Mouse (Mus musculus) small intestine, adult 2 months (tissue): ENCODE measurements around the gene 9130230L23Rik. TPM values are rescaled to one million over a fixed set of nuclear protein-coding genes. Genes with fewer than 3 reads are reported as not detected.

ENCODE experiments used
- H3K27ac ChIP-seq: fragments of 200-500 bp; 2 replicates; pipeline ENCODE4 v1.5.1; 2012; ENCODE audit warnings: low read depth, low read length, control low read depth, inconsistent platforms; ENCODE audit not compliant: insufficient read depth
- H3K27me3 ChIP-seq: fragments of 200-500 bp; 2 replicates; pipeline ENCODE4 v1.6.1; 2012; ENCODE audit warnings: mild to moderate bottlenecking, moderate library complexity, low read length, inconsistent platforms; ENCODE audit not compliant: control insufficient read depth, insufficient read depth
- H3K36me3 ChIP-seq: fragments of 200-500 bp; 2 replicates; pipeline ENCODE4 v1.6.1; 2012; ENCODE audit warnings: mild to moderate bottlenecking, low read length, control low read depth, inconsistent platforms; ENCODE audit not compliant: control insufficient read depth, insufficient read depth
- H3K4me1 ChIP-seq: fragments of 200-500 bp; 2 replicates; pipeline ENCODE4 v1.6.1; 2012; ENCODE audit warnings: low read length, inconsistent platforms, mixed read lengths; ENCODE audit not compliant: control insufficient read depth, insufficient read depth, insufficient read length
- H3K4me3 ChIP-seq: fragments of 200-500 bp; 2 replicates; pipeline ENCODE4 v1.5.1; 2012; ENCODE audit warnings: low read depth, mild to moderate bottlenecking, control low read depth, inconsistent platforms, low read length, moderate library complexity
- CTCF ChIP-seq: fragments of 200-500 bp; IDR thresholded peaks from 2 replicates; pipeline ENCODE4 v1.5.1; 2012; ENCODE audit warnings: low read depth, mild to moderate bottlenecking, control low read depth, inconsistent platforms, low read length, moderate library complexity, mixed read lengths; ENCODE audit not compliant: insufficient replicate concordance, insufficient read length; ENCODE audit errors: extremely low read depth
- POLR2A ChIP-seq: fragments of 200-500 bp; IDR thresholded peaks from 2 replicates; pipeline ENCODE4 v1.6.1; 2012; ENCODE audit warnings: low read depth, mild to moderate bottlenecking, control low read depth, inconsistent platforms, low read length, moderate library complexity
- WGBS: fragments of 180-500 bp; shearing (Covaris S2); methylation state at CpG from one replicate; pipeline ENCODE4 v1.1.7; 2018; 5-methylcytosine and 5-hydroxymethylcytosine counted together
- polyA plus RNA-seq: library from polyadenylated mRNA; depleted of rRNA; stranded (reverse); fragments of >200 nt; gene quantifications from 2 replicates; pipeline ENCODE4 v1.2.3, GENCODE M21; 2012

The 9130230L23Rik gene
- polyA plus RNA-seq, 1 experiment: 10.9 TPM

- Histone ChIP-seq H3K4me3 (no peak overlapping the region), H3K36me3 (peaks cover 80% of the 10 kb centered on the region), H3K4me1 (peaks cover 2% of the 10 kb centered on the region), H3K27ac (no peak overlapping the region), H3K27me3 (no peaks in the 10 kb centered on the region)
- TF ChIP-seq CTCF (no peak), POLR2A (no peak)
- WGBS: 95% methylated on average over 8 of the region's 8 CpGs
These were observed 23.1 kb upstream of the 9130230L23Rik start for GRCm38 (mm10) chr5:66027206-66027605.

GRCm38 (mm10) chr5:66026796-66027195 is 22.7 kb upstream of the 9130230L23Rik start:
- H3K4me3 ChIP-seq: no peak overlapping the region
- peaks cover 79% of the 10 kb centered on the region for H3K36me3 ChIP-seq
- peaks cover 2% of the 10 kb centered on the region for H3K4me1 ChIP-seq
- WGBS: 98% methylated on average over 31 of the region's 31 CpGs
- H3K27ac ChIP-seq: no peak overlapping the region
- TF ChIP-seq CTCF: no peak
- TF ChIP-seq POLR2A: no peak
- no peaks in the 10 kb centered on the region for H3K27me3 ChIP-seq

- H3K36me3 ChIP-seq: peaks cover 48% of the 10 kb centered on the region
- WGBS: 84% methylated on average over 2 of the region's 2 CpGs
- H3K4me1 ChIP-seq: peaks cover 9% of the 10 kb centered on the region
- no peak for TF ChIP-seq CTCF
- no peak for TF ChIP-seq POLR2A
- H3K27me3 ChIP-seq: no peaks in the 10 kb centered on the region
- H3K4me3 ChIP-seq: no peak overlapping the region
- H3K27ac ChIP-seq: no peak overlapping the region
These were observed 11.4 kb upstream of the 9130230L23Rik start for GRCm38 (mm10) chr5:66015449-66015961.

DNA sequence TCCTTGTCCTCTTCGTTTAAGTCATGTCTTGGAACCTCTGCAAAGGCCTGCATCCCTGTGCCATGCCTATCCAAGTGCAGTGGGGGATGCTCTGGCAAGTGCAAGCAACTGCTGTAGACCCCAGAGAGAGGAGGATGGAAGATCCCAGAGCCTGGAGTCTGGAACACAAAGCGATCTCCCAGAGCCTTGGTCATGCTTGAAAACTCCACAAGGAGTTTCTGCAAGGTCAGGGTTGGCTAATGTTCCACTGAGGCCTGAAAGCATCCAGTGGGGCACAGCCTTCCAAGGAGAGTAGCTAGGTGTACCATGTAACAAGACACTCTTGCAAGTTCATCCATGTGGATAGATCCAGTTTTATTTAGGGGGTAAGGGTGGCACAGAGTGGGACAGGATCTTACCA is 10.4 kb upstream of the 9130230L23Rik start:
- Histone ChIP-seq H3K27me3 (no peaks in the 10 kb centered on the region), H3K27ac (peak overlapping the region; percentile 37; the same call in 1 of the 2 replicates), H3K4me3 (no peak overlapping the region), H3K4me1 (peaks cover 9% of the 10 kb centered on the region), H3K36me3 (peaks cover 40% of the 10 kb centered on the region)
- TF ChIP-seq CTCF (no peak), POLR2A (no peak)
- 67% methylated on average over 2 of the region's 2 CpGs for WGBS

DNA sequence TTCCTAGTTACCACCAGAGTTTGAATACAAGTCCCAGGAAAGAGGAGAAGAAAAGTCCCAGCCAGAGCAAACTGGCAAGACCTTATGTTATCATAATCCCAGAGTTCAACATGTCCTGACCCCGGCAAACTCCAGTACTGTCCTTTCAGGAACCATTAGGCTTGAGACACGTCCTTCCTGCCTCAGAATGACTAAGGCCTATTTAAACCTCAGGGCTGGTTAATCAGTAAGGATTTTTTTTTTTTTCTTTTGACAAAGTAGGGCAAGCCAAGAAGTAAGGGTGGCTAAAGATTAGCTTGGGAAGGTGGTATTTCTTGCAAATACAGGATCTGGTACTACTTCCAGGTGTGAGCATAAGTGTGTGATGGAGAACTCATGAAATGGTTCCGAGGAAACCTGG is 9.9 kb upstream of the 9130230L23Rik start:
- H3K27ac ChIP-seq: peak overlapping the region; percentile 37; the same call in 1 of the 2 replicates
- H3K27me3 ChIP-seq: no peaks in the 10 kb centered on the region
- H3K36me3 ChIP-seq: peaks cover 36% of the 10 kb centered on the region
- 26% methylated on average over 3 of the region's 3 CpGs for WGBS
- H3K4me3 ChIP-seq: no peak overlapping the region
- peaks cover 7% of the 10 kb centered on the region for H3K4me1 ChIP-seq
- no peak for TF ChIP-seq POLR2A
- no peak for TF ChIP-seq CTCF

GRCm38 (mm10) chr5:66008245-66008967 is 4.3 kb upstream of the 9130230L23Rik start:
- Histone ChIP-seq H3K27me3 (no peaks in the 10 kb centered on the region), H3K4me3 (no peak overlapping the region), H3K36me3 (no peaks in the 10 kb centered on the region; the same call in 1 of the 2 replicates), H3K27ac (no peak overlapping the region), H3K4me1 (peaks cover 3% of the 10 kb centered on the region; the same call in 1 of the 2 replicates)
- TF ChIP-seq POLR2A (no peak), CTCF (no peak)
- WGBS: 79% methylated on average over 15 of the region's 15 CpGs

DNA sequence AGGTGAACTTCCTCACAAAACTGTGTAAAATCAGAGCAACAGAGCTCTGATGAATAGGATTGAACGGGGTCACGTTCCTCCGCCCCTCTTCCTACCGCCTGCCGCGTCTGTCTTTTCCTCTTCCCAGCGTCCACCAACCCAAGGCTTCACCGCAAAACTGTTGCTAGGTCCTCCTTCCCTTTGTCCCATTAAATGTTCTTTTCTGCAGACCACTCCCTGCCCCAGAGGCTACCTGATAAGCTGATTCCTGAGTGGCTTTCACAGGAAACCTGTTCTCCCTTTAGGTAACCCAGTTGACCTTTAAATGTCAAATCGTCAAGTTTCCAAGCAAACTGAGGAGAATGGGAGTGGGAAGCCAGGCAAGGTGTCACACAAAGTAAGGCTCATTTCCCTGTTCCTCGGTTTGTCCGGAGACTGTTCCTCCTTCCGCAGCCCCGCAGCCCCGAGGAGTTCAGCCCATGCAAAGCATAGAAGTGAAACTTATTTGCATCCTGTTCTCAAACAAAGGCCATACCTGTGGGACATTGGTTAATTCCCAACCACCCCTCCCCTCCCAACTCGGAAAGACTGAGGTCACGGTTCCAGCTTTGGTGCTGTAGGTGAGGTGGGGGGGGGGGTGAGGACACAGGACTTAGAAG is 1.1 kb upstream of the 9130230L23Rik start:
- H3K27me3 ChIP-seq: no peaks in the 10 kb centered on the region
- no peaks in the 10 kb centered on the region for H3K36me3 ChIP-seq
- peak overlapping the region; percentile 30 for H3K4me3 ChIP-seq
- H3K27ac ChIP-seq: peak overlapping the region; percentile 98
- H3K4me1 ChIP-seq: peaks cover 11% of the 10 kb centered on the region; the same call in 1 of the 2 replicates
- TF ChIP-seq POLR2A: no peak
- no peak for TF ChIP-seq CTCF
- WGBS: 14% methylated on average over 16 of the region's 16 CpGs
